Mouse (Mus musculus): ENCODE measurements at regions not wholly inside any gene's neighbourhood (a gene's known extent, or its start where the extent isn't known, plus 50 kb on each side); places are given as distances from the start of the nearest gene placed in this dataset.

GRCm38 (mm10) chr7:142810711-142811110, 67.5 kb upstream of the Ins2 start:
- TF ChIP-seq CTCF (IDR thresholded peaks at IDR 0.05 in 2 of 3, conservative IDR thresholded peaks at IDR 0.05 in 1 of 3; ENCODE audit: control insufficient read depth in 1 of 3, insufficient read depth in 1 of 3, low read depth in 2 of 3, low read length in 3 of 3, poor library complexity in 1 of 3, severe bottlenecking in 1 of 3) = no peak
- no peak for TF ChIP-seq NELFE (IDR thresholded peaks at IDR 0.05; ENCODE audit: low read depth, low read length)
